Mouse (Mus musculus) spleen, adult 2 months (tissue): Measurements from ENCODE around the gene Mycbp2.

ENCODE experiments used
- CTCF ChIP-seq: fragments of 200-500 bp; IDR thresholded peaks from 2 replicates; pipeline ENCODE4 v1.5.1; 2011; ENCODE audit warnings: mild to moderate bottlenecking, inconsistent platforms; ENCODE audit not compliant: insufficient read depth, insufficient read length, insufficient replicate concordance; ENCODE audit errors: extremely low read depth
- POLR2A ChIP-seq: fragments of 200-500 bp; IDR thresholded peaks from 2 replicates; pipeline ENCODE4 v1.6.1; 2011; ENCODE audit warnings: low read depth, low read length, inconsistent platforms

- TF ChIP-seq POLR2A (no peak), CTCF (no peak)
Measured at GRCm38 (mm10) chr14:103072731-103073130, 273.9 kb downstream of the Mycbp2 start.
